Mouse (Mus musculus): Measurements from ENCODE around the gene Olfr368.

Gene Olfr368

GRCm38 (mm10) chr2:37326215-37326614 lies at the start of gene Olfr368:
Gene Olfr368, plus strand, starts transcription at chr2:37326515.
- no peak for DNase-seq (ENCODE audit: low spot score in 2 of 2)

- DNase-seq (ENCODE audit: low spot score in 2 of 2): no peak
Observed at GRCm38 (mm10) chr2:37333321-37333720, 7.0 kb downstream of the Olfr368 start.

- peak in 1 of 2 experiments; percentile 51 for DNase-seq (ENCODE audit: low spot score in 2 of 2)
Observed at GRCm38 (mm10) chr2:37338497-37339187, 12.3 kb downstream of the Olfr368 start.

GRCm38 (mm10) chr2:37351671-37352070 lies 25.4 kb downstream of the Olfr368 start:
- peak in 1 of 2 experiments; percentile 21 for DNase-seq (ENCODE audit: low spot score in 2 of 2)

GRCm38 (mm10) chr2:37355571-37355970 lies 29.3 kb downstream of the Olfr368 start:
- DNase-seq (ENCODE audit: low spot score in 2 of 2): no peak

GRCm38 (mm10) chr2:37358633-37359540 lies 32.6 kb downstream of the Olfr368 start, which contains the start of gene Pdcl:
Gene Pdcl, minus strand, starts transcription at chr2:37359332.
- DNase-seq (ENCODE audit: low spot score in 2 of 2): peak; percentile 86

GRCm38 (mm10) chr2:37359908-37360307 lies 33.6 kb downstream of the Olfr368 start:
- DNase-seq (ENCODE audit: low spot score in 2 of 2): no peak

DNA sequence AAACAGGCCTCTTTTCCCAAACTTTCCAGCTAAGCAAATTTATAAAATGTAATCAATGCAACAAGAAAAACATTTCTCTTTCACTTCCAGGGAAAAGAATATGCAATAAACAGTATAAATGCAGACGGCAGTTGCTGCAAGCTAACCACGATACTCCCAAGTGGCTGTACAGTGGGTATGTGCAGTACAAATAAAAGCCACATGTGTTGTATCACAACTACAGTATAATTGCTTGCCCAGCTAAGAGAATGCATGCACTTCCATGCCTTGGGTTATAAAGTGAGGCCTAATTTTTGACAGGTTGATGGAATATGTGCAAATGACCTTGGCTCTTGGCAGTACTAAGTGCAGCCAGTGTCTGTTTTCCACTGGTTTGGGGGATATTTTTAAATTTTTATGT lies 44.3 kb downstream of the Olfr368 start:
- DNase-seq (ENCODE audit: low spot score in 2 of 2): no peak

GRCm38 (mm10) chr2:37376018-37376417 lies 49.7 kb downstream of the Olfr368 start:
- no peak for DNase-seq (ENCODE audit: low spot score in 2 of 2)

DNA sequence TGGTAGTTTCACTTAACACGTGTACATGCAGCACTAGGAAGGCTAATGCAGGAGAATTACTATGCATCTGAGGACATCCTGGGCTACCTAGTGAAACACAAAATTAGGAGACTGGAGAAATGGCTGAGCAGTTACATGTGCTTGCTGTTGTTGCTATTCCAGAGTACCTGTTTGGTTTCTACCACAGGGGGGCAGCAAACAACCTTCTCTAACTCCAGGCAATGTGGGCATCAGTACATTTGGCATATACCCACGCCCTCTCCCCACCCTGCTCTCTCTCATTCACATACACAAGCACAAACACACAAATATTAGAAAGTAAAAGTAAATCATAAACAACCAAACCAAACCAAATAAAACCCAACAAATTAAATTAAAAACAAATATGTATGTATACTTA lies 53.9 kb downstream of the Olfr368 start:
- DNase-seq (ENCODE audit: low spot score in 2 of 2): peak in 1 of 2 experiments; percentile 34
